Mouse (Mus musculus): ENCODE results near the gene Clec4a2. TPM values are rescaled to one million over a fixed set of nuclear protein-coding genes. Genes with fewer than 3 reads are reported as not detected.
"Not testable (repeated sequence)": the region's sequence is repeated elsewhere in the genome, so short reads cannot be mapped to it uniquely, and the experiment has no call there.

The Clec4a2 gene
- polyA plus RNA-seq (2016; fragmentation: Nextera tagmentation; extraction: Ambion mirVana), result 0.31 and 0.64 TPM in 2 replicates

- WGBS, result 77% methylated on average over 1 of the region's 1 CpGs
- not testable (repeated sequence) for H3K4me1 ChIP-seq; H3K36me3 ChIP-seq (replicated peaks); DNase-seq (ENCODE audit: extremely low spot score, low spot score); H3K27ac ChIP-seq; H3K27me3 ChIP-seq (ENCODE audit: poor library complexity, severe bottlenecking); H3K4me3 ChIP-seq; H3K9me3 ChIP-seq
Measured at GRCm38 (mm10) chr6:123106128-123106527, at the start of gene Clec4a2. TSS of gene Clec4a2 (plus strand) at chr6:123106428.

DNA sequence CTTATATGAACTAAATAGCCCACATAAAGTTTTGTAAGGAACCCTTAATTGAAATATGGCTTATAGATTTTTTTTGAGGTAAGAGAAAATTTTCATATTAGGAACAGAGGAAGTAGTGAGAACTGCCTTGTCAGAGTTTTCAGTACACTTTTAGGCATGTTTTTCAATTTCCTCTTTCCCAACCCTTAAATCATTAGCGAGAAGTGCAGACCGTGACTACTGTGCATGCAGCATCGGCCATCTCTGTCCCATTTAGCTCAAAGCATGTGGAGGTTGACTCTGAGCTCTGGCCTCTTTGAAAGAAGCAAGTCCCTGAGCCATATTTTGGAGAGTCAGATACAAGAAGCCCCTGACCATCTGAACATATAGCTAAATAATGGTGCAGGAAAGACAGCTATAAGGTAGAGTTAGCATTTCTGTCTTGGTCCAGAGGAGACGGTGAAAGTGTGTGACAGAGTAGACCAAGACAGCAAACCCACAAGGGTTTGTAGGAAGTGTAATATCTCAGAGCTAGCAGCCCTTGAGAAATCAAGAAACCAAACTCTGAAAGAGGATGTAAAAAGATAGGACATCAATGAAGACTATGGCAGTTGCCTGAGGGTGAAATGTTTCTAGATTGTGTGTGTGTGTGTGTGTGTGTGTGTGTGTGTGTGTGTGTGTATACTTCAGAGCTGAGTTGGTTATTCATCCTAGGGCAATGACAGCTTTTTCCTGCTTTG is 10.9 kb upstream of the Clec4a2 start:
- peaks cover 2% of the 10 kb centered on the region; the same call in 1 of the 2 replicates for H3K9me3 ChIP-seq
- H3K4me3 ChIP-seq, result no peak overlapping the region
- H3K36me3 ChIP-seq (replicated peaks), result no peaks in the 10 kb centered on the region
- no peaks in the 10 kb centered on the region for H3K4me1 ChIP-seq
- DNase-seq (ENCODE audit: extremely low spot score, low spot score), result no peak
- H3K27ac ChIP-seq, result no peak overlapping the region
- WGBS, result 93% methylated on average over 4 of the region's 4 CpGs
- H3K27me3 ChIP-seq (ENCODE audit: poor library complexity, severe bottlenecking), result no peaks in the 10 kb centered on the region

DNA sequence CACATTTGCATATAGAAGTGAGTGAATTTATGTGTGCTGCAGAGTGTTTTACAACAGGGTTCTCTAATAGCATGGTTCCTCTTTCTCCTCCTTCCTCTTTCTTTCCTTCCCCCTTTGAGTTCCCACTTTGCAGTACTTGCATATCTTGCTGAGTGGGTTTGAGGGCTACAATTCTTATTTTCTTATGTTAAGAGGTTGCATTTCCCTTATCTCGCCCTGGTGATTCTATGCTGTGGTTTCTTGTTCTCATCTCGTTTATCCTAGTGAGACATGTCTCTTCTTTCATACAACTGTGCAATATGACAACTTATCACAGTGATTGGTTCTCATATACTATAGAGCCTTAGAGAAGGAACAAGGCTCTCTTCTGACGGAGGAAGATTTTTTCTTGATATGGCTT is 17.0 kb downstream of the Clec4a2 start:
- Histone ChIP-seq H3K36me3 (replicated peaks) (no peaks in the 10 kb centered on the region), H3K9me3 (no peaks in the 10 kb centered on the region; the same call in 1 of the 2 replicates), H3K4me1 (no peaks in the 10 kb centered on the region), H3K27ac (no peak overlapping the region), H3K4me3 (no peak overlapping the region), H3K27me3 (ENCODE audit: poor library complexity, severe bottlenecking) (no peaks in the 10 kb centered on the region)
- 86% methylated on average over 3 of the region's 3 CpGs for WGBS
- DNase-seq (ENCODE audit: extremely low spot score, low spot score), result no peak

- Histone ChIP-seq H3K36me3 (replicated peaks) (no peaks in the 10 kb centered on the region), H3K27ac (no peak overlapping the region), H3K9me3 (no peaks in the 10 kb centered on the region; the same call in 1 of the 2 replicates), H3K4me1 (no peaks in the 10 kb centered on the region), H3K4me3 (no peak overlapping the region), H3K27me3 (ENCODE audit: poor library complexity, severe bottlenecking) (no peaks in the 10 kb centered on the region)
- no peak for DNase-seq (ENCODE audit: extremely low spot score, low spot score)
- 77% methylated on average over 1 of the region's 1 CpGs for WGBS
Measured at GRCm38 (mm10) chr6:123127173-123127572, 20.9 kb downstream of the Clec4a2 start.

DNA sequence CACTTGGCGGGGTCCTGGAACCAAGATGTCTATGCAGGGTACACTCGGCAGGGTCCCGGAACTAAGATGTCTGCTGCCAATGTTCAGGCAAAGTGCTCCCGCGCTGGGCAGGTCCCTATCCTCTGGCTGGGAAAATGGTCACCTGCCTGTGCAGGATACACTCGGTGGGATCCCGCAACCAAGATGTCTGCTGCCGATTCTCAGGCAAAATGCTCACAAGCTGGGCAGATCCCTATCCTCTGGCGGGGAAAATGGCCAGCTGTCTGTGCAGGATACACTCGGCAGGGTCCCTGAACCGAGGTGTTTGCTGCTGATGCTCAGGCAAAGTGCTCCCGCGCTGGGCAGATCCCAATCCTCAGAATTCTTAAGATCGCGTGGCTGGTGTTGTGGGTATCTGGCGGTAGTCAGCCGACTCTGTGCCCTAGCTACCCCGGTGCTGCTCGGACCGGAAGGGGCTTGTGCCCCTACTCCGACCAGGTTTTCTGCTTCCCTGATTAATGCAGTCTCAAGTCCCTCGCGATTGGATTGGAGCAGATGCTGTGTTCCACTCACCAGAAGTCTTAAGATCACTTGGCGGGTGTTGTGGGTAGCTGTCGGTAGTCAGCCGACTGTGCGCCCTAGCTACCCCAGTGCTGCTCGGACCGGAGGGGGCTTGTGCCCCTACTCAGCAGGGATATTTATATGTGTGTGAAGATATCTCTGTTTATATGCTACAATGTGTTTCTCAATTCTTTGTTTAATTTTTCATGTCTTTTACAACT is 31.7 kb downstream of the Clec4a2 start:
- H3K4me1 ChIP-seq; H3K27me3 ChIP-seq (ENCODE audit: poor library complexity, severe bottlenecking); H3K36me3 ChIP-seq (replicated peaks); H3K4me3 ChIP-seq; H3K9me3 ChIP-seq; H3K27ac ChIP-seq; DNase-seq (ENCODE audit: extremely low spot score, low spot score): not testable (repeated sequence)
- WGBS, result 72% methylated on average over 29 of the region's 29 CpGs

- no peaks in the 10 kb centered on the region for H3K4me1 ChIP-seq
- no peaks in the 10 kb centered on the region for H3K27me3 ChIP-seq (ENCODE audit: poor library complexity, severe bottlenecking)
- H3K9me3 ChIP-seq, result no peaks in the 10 kb centered on the region; the same call in 1 of the 2 replicates
- H3K4me3 ChIP-seq, result no peak overlapping the region
- WGBS, result 68% methylated on average over 1 of the region's 1 CpGs
- H3K27ac ChIP-seq, result no peak overlapping the region
- DNase-seq (ENCODE audit: extremely low spot score, low spot score), result no peak
- H3K36me3 ChIP-seq (replicated peaks), result no peaks in the 10 kb centered on the region
Measured at GRCm38 (mm10) chr6:123170106-123170505, 63.9 kb downstream of the Clec4a2 start.

DNA sequence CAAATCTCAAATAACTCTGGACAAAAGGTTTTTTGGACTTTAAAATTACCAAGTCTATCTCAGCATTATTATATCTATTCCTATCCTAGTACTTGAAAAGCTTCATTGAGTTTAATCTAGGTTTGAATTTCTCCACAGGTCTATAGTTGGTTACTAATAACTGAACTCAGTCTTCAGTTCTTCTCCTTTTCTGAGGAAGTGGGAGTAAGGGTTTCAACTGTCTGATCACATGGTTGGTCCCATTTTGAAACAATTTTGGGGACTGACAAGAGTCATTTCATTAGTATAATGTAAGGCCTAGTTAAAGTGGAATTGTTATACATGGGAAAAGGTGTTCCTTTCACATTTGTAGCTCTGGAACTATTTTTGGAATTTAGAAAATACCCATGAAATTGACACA is 64.8 kb downstream of the Clec4a2 start:
- Histone ChIP-seq H3K4me1 (no peaks in the 10 kb centered on the region), H3K4me3 (no peak overlapping the region), H3K36me3 (replicated peaks) (no peaks in the 10 kb centered on the region), H3K27ac (no peak overlapping the region), H3K27me3 (ENCODE audit: poor library complexity, severe bottlenecking) (no peaks in the 10 kb centered on the region), H3K9me3 (no peaks in the 10 kb centered on the region; the same call in 1 of the 2 replicates)
- no peak for DNase-seq (ENCODE audit: extremely low spot score, low spot score)

DNA sequence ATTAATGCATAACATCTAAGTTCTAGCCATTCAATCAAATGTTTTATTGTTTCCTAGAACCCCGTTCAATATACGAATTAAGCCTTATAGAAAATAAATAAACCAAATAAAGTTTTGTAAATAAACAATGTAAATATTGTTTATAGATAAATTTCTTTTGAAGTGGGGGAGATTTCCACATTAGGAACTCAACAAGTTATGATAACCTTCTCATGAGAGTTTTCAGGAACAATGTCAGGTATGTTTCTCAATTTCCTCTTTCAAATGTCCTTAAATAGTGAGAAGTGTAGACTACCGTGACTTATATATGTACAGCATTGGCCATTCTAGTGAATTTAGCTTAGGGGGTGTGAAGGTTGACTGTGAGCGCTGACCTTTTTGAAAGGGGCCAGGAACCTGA is 66.4 kb downstream of the Clec4a2 start, which contains the start of gene Clec4b2:
Gene Clec4b2, plus strand, starts transcription at position 301 of the 400 bp plus-strand sequence.
- Histone ChIP-seq H3K27ac (no peak within 1 kb of the TSS), H3K27me3 (ENCODE audit: poor library complexity, severe bottlenecking) (no peaks in the 10 kb centered on the region), H3K36me3 (replicated peaks) (no peaks in the 10 kb centered on the region), H3K4me3 (no peak within 1 kb of the TSS), H3K4me1 (no peaks in the 10 kb centered on the region), H3K9me3 (no peaks in the 10 kb centered on the region; the same call in 1 of the 2 replicates)
- 90% methylated on average over 4 of the region's 4 CpGs for WGBS
- DNase-seq (ENCODE audit: extremely low spot score, low spot score), result no peak

GRCm38 (mm10) chr6:123175549-123175948 is 69.3 kb downstream of the Clec4a2 start:
- Histone ChIP-seq H3K27ac (no peak overlapping the region), H3K4me3 (no peak overlapping the region), H3K4me1 (no peaks in the 10 kb centered on the region), H3K27me3 (ENCODE audit: poor library complexity, severe bottlenecking) (no peaks in the 10 kb centered on the region), H3K9me3 (no peaks in the 10 kb centered on the region), H3K36me3 (replicated peaks) (no peaks in the 10 kb centered on the region)
- WGBS, result 86% methylated on average over 1 of the region's 1 CpGs
- no peak for DNase-seq (ENCODE audit: extremely low spot score, low spot score)

DNA sequence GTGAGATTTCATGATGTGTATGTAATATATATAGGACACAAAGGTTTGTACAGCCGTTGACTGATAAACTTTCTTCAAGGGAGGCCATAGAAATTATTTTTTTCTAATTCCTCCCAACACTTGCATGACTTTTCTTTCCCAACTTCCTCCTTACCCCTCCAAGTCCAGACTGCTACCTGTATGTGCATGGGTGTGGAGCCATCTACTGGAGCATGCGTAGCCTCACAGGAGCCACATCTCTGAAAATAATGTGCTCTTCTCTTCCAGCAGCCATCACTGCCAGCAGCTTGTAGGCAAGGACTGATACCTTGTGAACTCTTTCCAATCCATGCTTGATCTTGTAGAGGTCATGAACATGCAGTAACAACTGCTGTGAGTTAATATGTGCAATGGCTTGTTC is 78.6 kb downstream of the Clec4a2 start:
- H3K9me3 ChIP-seq; DNase-seq (ENCODE audit: extremely low spot score, low spot score); H3K4me3 ChIP-seq; H3K36me3 ChIP-seq (replicated peaks); H3K4me1 ChIP-seq; H3K27ac ChIP-seq; H3K27me3 ChIP-seq (ENCODE audit: poor library complexity, severe bottlenecking): not testable (repeated sequence)
- WGBS, result 84% methylated on average over 2 of the region's 2 CpGs

Other genes starting within 250 kb of the Clec4a2 start
- gene Necap1, start 232.0 kb upstream of the Clec4a2 start, polyA plus RNA-seq (2016; fragmentation: Nextera tagmentation; extraction: Ambion mirVana), result 51.1 and 52.6 TPM in 2 replicates
- gene Clec4a1, start 184.6 kb upstream of the Clec4a2 start, polyA plus RNA-seq (2016; fragmentation: Nextera tagmentation; extraction: Ambion mirVana), result 0.58 and 0.68 TPM in 2 replicates
- 0.36 TPM in 1 of 2 replicates, not detected in the other for gene Clec4a3, start 153.9 kb upstream of the Clec4a2 start, polyA plus RNA-seq (2016; fragmentation: Nextera tagmentation; extraction: Ambion mirVana)
- gene Clec4a4, start 116.1 kb upstream of the Clec4a2 start, polyA plus RNA-seq (2016; fragmentation: Nextera tagmentation; extraction: Ambion mirVana), result not detected in 2 replicates
- not detected in 2 replicates for gene Clec4b1, start 56.5 kb upstream of the Clec4a2 start, polyA plus RNA-seq (2016; fragmentation: Nextera tagmentation; extraction: Ambion mirVana)
- gene Clec4b2, start 66.5 kb downstream of the Clec4a2 start, polyA plus RNA-seq (2016; fragmentation: Nextera tagmentation; extraction: Ambion mirVana), result not detected in 2 replicates
- gene Clec4n, start 123.4 kb downstream of the Clec4a2 start, polyA plus RNA-seq (2016; fragmentation: Nextera tagmentation; extraction: Ambion mirVana), result 0.22 and 0.48 TPM in 2 replicates
- gene Clec4d, start 155.7 kb downstream of the Clec4a2 start, polyA plus RNA-seq (2016; fragmentation: Nextera tagmentation; extraction: Ambion mirVana), result not detected in 2 replicates
- 0.06 TPM in 1 of 2 replicates, not detected in the other for gene Clec4e, start 183.4 kb downstream of the Clec4a2 start, polyA plus RNA-seq (2016; fragmentation: Nextera tagmentation; extraction: Ambion mirVana)
- gene Vmn2r19, start 201.9 kb downstream of the Clec4a2 start, polyA plus RNA-seq (2016; fragmentation: Nextera tagmentation; extraction: Ambion mirVana), result not detected in 2 replicates